Mouse (Mus musculus): ENCODE results near the gene Art5. TPM values are rescaled to one million over a fixed set of nuclear protein-coding genes. Genes with fewer than 3 reads are reported as not detected.

The Art5 gene
- total RNA-seq (2021): 1 to 10 TPM in 1 of 2 experiments, under 1 TPM in 1; 0.45 to 1.1 TPM

- DNase-seq: no peak
These were observed at the start of gene Art5 for GRCm38 (mm10) chr7:102109171-102109570. TSS of gene Art5 (minus strand) at chr7:102109489.

- no peak for DNase-seq
These were observed 44.4 kb upstream of the Art5 start for GRCm38 (mm10) chr7:102153691-102154090.

- no peak for DNase-seq
These were observed 28.6 kb upstream of the Art5 start for GRCm38 (mm10) chr7:102137898-102138297.

- peak; percentile 46 for DNase-seq
These were observed 28.2 kb upstream of the Art5 start for GRCm38 (mm10) chr7:102137464-102137863.

GRCm38 (mm10) chr7:102132395-102132794 lies 23.1 kb upstream of the Art5 start:
- no peak for DNase-seq

- no peak for DNase-seq
These were observed 11.0 kb upstream of the Art5 start for GRCm38 (mm10) chr7:102120326-102120725.

- no peak for DNase-seq
These were observed 8.1 kb upstream of the Art5 start for GRCm38 (mm10) chr7:102117382-102117781.

- DNase-seq: no peak
These were observed 7.5 kb upstream of the Art5 start, which contains the start of gene Chrna10 for GRCm38 (mm10) chr7:102116579-102117331. TSS of gene Chrna10 (minus strand) at chr7:102116828.

GRCm38 (mm10) chr7:102113151-102113729 lies 4.0 kb upstream of the Art5 start:
- DNase-seq: no peak

- no peak for DNase-seq
These were observed 457 bp upstream of the Art5 start for GRCm38 (mm10) chr7:102109746-102110145.

GRCm38 (mm10) chr7:102108206-102108605 lies 1.1 kb downstream of the Art5 start:
- DNase-seq: no peak

- DNase-seq: peak; percentile 60
These were observed 2.6 kb downstream of the Art5 start for GRCm38 (mm10) chr7:102106700-102107141.

GRCm38 (mm10) chr7:102104126-102104525 lies 5.2 kb downstream of the Art5 start:
- no peak for DNase-seq

- DNase-seq: no peak
These were observed 5.7 kb downstream of the Art5 start for GRCm38 (mm10) chr7:102103555-102103954.

GRCm38 (mm10) chr7:102102696-102103095 lies 6.6 kb downstream of the Art5 start:
- no peak for DNase-seq

GRCm38 (mm10) chr7:102102241-102102640 lies 7.0 kb downstream of the Art5 start:
- peak; percentile 23 for DNase-seq

GRCm38 (mm10) chr7:102101487-102101886 lies 7.8 kb downstream of the Art5 start, which contains the start of gene Art1:
TSS of gene Art1 (plus strand) at chr7:102101743.
- DNase-seq: no peak

GRCm38 (mm10) chr7:102100868-102101267 lies 8.4 kb downstream of the Art5 start:
- no peak for DNase-seq

- peak; percentile 37 for DNase-seq
These were observed 9.3 kb downstream of the Art5 start for GRCm38 (mm10) chr7:102099760-102100661.

GRCm38 (mm10) chr7:102087336-102087735 lies 22.0 kb downstream of the Art5 start:
- no peak for DNase-seq

GRCm38 (mm10) chr7:102084041-102084696 lies 25.1 kb downstream of the Art5 start:
- DNase-seq: no peak

- DNase-seq: no peak
These were observed 26.5 kb downstream of the Art5 start, which contains the start of gene Trpc2 for GRCm38 (mm10) chr7:102082816-102083215. TSS of gene Trpc2 (plus strand) at chr7:102083116.

Data from heart, postnatal 4 days (tissue).